Mouse (Mus musculus): Measurements from ENCODE around the gene Tmcc3.

Tmcc3 gene

DNA sequence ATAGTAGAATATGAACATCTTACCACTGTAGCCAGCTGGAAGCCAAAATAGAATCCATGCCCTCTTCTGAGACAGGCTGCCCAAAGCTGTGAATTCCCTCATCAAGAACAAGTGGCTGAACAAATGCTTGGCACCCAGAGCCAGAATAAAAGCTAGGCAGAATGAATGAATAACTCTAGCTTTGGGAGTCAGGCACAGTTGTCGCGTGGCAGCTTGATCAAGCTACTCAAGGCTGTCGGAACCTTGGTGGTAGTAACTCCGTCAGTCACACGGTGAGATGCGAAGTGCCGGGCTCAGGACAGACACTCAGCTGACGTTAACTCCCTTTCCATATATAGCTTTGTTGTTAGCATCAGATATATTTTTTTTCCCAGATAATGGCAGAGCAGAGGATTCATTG is 232.2 kb downstream of the Tmcc3 start:
- DNase-seq (ENCODE audit: extremely low spot score, low read depth, low spot score) = no peak

DNA sequence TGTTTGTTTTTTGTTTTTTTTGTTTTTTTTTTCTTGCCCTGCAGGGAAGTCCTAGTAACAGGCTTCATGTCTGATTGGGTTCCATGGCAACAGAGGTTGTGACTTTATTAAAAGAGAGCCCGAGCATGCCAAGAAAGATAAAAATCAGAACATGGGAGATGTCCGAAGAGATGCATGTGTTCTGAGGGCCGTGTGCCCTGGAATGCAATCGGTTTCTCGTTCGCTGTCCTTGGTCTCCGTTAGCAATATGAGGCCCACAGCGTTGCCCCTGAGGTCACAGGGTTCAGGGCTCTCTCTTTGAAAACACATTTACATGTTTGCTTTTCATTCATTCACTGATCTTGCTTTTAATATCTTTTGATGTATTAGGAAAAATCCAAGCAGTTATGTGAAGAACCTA is 233.1 kb downstream of the Tmcc3 start:
- no peak for DNase-seq (ENCODE audit: extremely low spot score, low read depth, low spot score)

DNA sequence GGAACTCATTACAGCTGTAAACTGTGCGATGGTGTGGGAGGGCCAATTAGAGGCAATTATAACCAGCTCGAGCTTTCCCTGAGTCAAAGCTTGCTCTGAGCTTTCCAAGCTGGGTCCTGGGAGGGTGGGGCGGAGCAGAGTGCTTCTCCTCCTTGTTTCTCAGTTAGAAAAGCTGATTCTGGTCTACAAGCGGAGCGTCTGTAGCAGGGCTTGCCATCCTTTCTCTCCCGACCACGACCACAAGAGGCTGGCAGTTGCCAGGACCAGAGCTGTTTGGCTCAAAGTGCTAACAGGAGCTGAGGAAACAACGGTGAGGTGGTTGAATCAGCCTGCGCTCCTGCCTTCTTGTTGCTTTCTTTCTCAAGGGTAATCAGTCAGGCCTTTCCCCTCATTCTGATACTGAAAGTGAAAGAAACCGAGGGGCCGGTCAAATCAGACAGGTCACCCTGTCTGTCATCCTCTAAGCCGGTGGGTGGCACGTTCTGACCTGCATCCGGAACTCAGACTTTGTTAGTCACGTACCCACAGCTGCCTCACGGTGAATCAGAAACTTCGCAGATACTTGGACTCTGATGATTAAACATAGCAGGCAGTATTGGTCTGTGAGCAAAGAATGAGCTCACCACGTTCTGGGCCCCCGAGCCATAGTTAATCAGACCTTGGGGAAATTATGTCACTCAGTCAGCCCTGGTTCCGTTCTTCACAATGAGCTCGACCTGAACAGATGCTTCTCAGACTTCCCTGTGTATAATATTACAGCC is 233.7 kb downstream of the Tmcc3 start:
- DNase-seq (ENCODE audit: extremely low spot score, low read depth, low spot score) = no peak

DNA sequence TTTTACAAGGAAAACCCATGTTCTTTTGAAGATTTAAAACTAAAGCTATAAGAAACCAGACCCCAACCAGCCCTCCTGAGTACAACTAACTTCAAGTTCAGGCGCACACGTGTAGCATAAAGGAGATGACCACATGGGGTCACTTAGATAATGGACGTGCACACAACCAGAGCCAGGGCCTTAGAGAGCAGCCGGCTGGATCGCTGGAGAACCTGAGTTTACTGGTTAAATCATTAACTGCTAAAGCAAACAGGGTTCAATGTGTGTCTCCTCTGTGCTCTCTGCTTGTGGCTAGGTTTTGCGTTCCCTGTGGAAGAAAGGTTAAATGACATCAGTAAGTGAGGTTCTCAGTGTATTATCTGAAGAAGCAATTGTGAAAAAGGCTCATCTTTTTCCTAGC is 234.9 kb downstream of the Tmcc3 start:
- DNase-seq (ENCODE audit: extremely low spot score, low read depth, low spot score) = no peak

DNA sequence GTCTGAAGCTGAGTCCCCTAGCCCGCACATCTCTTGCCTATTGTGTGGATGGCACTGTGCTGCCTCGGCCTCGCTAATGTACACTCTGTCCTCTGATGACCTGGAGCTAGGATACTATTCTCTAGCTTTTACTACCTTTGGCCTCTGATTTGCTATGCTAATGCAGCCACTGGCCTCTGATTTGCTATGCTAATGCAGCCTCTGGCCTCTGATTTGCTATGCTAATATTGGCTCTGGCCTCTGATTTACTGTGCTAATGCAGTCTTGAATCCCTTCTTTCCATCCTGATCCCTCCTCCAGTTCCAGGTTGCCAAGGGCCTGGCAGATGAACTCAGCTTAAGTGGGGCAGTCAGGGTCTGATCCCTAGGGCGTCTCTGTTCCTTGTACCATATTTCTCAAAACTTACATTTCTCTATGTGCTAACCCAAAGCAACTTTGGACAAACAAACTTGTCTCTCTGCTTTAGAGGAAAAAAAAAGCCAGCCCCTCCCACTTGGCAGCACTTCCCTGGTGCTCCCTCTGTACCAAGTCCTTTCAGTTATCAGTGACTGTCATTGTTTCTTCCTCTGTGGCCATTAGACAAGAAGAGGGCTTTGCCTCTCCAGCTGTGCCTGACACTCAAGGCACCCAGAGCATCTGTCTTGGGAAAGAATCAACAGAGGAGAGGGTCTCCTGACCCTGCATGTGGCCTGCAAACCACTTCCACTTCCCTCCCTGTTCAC is 237.9 kb downstream of the Tmcc3 start:
- no peak for DNase-seq (ENCODE audit: extremely low spot score, low read depth, low spot score)

DNA sequence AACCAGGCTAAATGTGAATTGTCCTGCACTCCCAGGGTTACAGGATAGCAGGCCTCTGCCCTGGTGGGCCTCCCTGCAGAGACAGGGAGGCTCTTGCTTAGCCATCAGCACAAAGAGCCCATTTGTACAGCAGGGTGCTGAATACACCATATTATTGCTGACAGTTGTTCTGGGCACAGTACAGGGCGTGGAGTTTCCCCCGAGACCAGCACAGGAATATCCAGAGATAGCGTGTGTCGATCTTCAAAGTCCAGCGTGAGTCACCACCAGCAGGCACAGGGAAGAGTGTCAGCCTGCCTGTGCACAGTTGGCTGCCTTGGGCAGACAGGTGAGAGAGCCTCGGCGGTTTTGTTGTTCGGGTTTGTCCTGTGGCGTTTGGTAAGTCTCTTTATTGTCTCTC is 238.9 kb downstream of the Tmcc3 start:
- DNase-seq (ENCODE audit: extremely low spot score, low read depth, low spot score) = no peak

DNA sequence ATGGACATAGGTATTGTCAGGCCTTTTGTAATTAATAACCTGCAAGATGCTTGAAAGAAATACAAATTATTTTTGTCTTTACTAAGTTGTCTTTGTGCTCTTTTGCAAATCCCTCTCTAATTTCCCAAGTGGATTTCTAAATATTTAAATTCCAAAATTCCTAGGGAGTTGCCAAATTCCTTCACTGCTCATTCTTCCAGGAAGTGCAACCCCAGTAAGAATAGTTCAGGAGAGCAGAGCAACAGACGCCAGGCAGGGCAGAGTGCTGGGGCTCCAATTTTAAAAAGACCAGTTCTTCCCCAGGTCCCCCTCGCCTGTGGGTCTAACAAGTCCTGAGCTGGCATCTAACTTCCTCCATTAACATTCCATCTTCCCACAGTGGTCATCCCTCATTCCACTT is 239.3 kb downstream of the Tmcc3 start:
- no peak for DNase-seq (ENCODE audit: extremely low spot score, low read depth, low spot score)

DNA sequence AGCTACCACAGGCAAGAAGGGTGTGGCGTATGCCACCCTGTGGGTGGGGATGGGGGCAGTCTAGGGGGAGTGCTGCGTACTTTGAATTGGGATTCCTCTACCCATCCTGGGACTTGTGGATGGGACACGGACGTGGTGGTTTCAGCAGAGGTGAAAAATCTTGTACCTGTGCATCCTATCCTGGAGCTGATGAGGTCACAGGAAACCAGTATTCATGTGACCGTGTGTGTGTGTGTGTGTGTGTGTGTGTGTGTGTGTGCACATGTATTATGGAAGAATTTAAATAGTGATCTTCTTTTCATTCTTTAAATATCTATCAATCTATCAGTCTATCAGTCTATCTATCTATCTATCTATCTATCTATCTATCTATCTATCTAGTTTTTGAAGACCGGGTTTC is 239.8 kb downstream of the Tmcc3 start:
- no peak for DNase-seq (ENCODE audit: extremely low spot score, low read depth, low spot score)

DNA sequence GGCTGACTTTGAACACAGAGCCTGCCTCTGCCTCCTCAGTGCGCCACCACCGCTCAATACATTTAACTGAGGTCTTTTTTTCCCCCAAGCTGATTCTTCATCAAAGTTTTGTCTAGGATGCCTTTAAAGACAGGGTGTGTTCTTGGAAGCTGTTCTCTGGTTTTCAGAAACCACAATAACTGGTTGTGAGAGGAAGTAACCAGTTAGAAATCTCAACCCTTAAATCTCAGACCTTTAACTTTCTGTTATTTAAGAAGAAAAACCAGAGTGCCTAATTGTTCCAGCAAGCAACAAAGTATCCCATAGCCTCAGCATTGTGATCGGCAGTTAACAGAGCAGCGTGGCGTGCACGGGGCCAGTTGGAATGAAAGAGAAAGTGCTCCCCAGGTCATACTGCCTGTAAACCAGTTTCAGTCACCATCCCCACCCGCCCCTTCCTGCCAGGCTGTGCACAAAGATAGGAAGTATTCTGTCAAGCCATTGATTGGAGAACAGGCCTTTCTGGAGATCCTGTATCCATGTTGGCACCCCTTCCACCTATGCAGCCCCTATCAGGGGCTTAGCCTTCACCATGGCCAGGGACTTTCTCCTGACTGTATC is 240.3 kb downstream of the Tmcc3 start:
- no peak for DNase-seq (ENCODE audit: extremely low spot score, low read depth, low spot score)

DNA sequence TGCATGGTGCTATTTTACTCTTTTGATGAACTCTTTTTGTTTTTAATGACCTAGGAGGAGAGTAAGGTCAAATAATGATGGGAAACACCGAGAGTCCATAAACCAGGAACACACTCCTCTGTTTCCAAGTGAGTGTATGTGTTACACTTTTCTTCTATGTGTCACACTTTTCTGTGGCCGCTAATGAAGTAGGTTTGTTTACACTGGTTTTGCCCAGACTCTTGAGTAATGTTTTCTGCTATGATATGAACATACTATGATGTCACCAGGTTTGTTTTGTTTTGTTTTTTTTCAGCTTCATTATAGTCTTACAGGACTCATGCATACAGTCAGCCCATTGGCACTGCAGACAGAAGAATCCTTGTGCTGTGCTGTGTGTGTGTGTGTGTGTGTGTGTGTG is 243.6 kb downstream of the Tmcc3 start:
- DNase-seq (ENCODE audit: extremely low spot score, low read depth, low spot score) = no peak

DNA sequence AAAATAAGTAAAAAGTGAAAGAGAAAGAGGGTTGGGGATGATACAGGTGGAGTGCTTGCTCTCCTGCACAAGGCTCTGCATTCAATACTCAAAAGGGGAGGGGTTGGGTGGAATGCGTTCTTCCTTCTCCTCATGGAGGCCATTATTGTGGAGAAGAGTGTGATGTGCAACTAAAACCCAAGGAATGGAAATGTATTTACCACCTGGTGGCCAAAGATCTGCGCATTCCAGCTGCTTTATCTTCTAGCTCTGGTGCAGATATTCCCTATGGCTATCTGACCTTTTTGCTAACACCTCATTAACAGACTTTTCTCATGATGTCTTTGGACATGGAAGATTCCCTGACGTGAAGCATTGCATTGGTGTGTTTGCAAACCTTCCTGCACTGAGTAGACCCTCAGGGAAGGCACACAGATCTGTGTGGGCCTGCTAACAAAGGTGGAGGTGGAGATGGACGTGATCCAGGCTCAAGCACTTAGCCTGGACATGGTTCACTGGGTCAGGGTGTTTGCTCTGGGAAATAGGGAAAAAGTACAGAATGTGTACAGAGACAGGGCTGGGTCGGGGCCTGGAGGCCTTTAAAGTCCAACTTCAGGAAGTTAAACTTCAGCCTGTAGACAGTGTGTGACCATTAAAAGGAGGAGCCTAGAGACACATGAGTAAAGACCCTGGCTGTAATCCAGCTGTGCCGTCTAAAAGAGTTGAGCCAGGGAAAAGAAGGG is 245.8 kb downstream of the Tmcc3 start:
- no peak for DNase-seq (ENCODE audit: extremely low spot score, low read depth, low spot score)

DNA sequence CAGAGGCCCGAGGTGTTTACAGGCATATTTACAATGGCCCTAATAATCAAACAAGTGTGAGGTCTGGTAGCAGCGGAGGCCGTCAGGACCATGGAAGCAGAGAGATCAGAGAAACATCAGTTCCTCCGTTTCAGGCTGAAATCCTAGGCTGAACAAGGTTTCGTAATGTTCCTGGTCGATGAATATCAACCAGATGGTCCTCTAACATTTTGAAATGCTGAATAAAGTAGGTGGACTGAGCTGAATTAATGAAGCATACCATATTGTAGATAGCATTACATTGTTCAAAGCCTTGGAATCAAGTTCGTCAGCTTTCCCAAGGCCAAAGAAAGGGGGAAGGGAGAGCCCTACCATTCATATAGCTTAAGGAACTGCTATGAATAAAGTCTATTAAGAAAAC is 247.1 kb downstream of the Tmcc3 start:
- DNase-seq (ENCODE audit: extremely low spot score, low read depth, low spot score) = no peak

DNA sequence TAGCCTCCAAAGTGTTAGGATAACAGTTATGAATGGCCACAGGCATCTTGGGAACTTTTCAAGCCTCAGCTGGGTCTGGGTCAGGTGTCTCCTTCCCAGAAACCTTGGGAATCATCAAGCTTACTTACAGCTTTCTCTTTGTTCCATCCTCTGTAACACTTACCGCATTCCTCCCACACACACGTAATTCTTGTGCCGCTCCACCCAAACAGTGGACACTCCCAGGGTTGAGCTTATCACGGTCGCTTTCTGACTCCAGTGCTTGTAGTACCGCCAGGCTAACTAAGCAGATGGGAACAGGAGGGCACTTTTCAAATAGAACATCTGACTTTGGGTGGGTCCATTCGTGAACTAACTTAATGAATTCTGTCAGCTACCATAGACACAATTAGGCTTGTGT is 249.6 kb downstream of the Tmcc3 start:
- no peak for DNase-seq (ENCODE audit: extremely low spot score, low read depth, low spot score)

DNA sequence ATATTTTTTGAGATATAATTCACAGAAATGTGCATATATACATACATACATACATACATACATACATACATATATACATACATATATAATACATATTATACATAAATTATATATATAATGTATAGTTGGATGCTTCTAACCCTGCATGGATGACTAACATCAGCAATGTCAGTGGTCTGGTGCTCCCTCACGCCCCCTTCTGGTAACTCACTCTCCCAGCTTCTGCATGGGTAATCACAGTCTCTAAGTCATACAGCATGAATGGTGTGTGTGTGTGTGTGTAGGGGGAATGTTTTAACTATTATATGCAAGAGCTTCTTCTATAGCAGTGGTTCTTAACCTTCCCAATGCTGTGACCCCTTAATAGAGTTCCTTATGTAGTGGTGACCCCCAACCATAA is 250.4 kb downstream of the Tmcc3 start:
- no peak for DNase-seq (ENCODE audit: extremely low spot score, low read depth, low spot score)

DNA sequence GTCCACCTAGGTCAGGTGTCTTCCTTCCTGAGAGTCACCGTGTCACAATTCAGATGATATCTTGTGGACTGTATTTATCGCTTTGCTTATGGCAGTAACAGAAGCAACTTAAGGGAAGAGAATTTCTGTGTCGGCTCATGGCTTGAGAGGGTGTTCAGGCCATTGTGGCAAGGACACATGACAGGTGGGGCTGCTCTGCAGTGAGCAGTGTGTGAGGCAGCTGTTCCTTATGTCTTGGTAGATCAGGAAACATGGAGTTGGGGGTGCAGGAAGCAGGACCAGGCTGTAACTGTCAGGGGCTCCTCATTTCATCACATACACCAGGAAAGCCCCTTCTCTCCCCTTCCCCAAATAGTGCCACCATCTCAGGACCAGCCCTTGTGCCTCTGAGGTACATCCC is 251.2 kb downstream of the Tmcc3 start:
- no peak for DNase-seq (ENCODE audit: extremely low spot score, low read depth, low spot score)

DNA sequence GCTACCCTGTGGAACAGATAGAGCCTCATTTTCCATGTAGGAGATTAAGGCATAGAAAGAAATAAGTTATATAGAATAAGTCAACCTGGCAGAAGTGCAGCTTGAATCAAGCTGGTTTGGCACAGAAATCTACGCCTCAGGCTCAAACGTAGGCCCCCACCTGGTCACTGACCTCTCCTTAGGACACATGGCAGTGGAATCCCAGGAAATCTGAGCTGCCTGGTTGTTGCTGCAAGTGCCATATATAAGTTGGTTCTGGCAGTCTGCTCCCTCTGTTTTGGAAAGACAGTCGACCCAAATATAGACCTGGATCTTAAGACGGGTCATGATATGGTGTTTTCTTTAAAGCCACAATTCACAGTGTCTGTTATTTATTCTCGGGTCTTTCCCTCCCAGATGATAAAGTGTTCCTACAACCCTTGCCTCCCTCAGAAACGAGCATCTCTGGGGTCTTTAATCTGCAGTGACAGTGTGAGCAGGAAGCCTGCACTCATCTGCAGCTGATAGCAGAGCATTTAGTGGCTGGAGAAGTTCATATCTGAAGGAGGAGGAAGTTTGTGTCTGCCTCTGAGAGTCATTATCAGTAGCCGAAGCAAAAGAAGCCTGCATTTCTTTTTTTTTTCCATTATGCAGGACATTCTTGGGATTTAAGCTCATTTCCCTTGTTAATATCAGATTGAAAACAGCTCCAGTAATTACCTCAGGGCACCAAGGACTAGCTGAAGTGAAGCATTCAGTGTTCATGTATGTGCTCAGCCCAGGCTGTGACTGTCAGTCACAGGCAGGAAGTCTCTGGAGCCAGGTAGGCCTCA is 253.9 kb downstream of the Tmcc3 start:
- DNase-seq (ENCODE audit: extremely low spot score, low read depth, low spot score) = no peak

DNA sequence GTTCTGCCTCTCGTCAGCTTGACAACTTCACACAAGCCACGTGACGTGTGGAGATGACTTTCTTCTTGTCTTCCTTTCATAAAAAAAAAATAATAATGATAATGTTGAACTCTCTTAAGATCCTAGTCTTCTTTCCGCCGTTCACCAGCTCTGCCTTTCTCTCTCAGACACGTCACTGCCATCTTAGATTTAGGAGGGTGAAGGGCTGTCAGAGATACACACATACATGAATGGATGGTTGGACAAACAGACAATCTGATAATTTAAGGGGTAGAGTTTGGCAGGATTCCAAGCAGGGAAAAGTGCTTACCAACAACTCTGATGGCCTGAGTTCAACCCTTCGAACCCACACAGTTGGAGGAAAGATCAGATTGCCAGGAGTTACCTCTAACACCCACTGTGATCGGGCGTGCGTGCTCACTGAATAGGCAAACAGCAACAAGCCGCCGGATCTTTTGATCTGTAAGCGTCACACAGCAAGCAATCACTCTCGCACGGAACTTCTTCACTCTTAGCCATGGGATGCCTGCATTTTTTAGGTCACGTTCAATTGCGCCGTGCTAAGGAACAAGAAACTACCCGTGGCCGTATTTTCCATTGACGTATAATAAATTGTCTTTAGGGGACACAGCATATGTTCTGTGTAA is 254.6 kb downstream of the Tmcc3 start:
- no peak for DNase-seq (ENCODE audit: extremely low spot score, low read depth, low spot score)

DNA sequence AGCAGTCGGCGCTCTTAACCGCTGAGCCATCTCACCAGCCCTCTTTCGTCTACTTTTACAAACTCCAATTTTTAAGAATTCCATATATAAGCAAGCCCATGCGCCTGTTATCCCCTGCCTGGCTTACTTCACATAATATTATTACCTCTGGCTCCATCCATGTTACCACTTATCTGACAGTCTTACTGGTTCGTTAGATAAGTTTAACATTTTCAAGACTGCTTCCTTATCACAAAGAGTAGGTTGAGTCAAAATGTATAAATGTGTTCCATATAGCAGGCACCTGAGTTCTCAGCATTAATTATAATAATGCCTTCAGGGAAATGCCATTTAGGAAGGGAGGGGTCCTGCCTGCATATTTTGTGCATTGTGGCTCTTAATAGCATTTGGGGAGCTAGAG is 255.5 kb downstream of the Tmcc3 start:
- no peak for DNase-seq (ENCODE audit: extremely low spot score, low read depth, low spot score)

DNA sequence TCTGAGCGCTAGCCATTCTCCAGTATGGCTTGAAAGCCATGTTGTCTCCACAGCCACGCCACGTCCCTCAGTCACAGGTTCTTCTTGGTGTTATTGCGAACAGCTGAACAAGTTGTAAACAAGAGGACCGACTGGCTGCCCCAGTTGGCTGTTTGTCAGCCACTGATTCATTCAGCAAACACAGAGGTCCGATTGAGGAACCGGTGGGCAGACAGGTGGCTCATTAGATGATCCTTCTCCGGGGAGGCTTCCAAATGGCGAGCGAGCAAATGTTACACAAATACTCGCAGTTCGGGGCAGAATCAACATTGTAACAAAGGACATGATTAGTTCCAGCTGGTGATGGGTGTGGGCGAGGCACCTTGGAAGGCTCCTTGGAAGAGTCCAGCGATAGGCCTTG is 256.2 kb downstream of the Tmcc3 start:
- no peak for DNase-seq (ENCODE audit: extremely low spot score, low read depth, low spot score)

DNA sequence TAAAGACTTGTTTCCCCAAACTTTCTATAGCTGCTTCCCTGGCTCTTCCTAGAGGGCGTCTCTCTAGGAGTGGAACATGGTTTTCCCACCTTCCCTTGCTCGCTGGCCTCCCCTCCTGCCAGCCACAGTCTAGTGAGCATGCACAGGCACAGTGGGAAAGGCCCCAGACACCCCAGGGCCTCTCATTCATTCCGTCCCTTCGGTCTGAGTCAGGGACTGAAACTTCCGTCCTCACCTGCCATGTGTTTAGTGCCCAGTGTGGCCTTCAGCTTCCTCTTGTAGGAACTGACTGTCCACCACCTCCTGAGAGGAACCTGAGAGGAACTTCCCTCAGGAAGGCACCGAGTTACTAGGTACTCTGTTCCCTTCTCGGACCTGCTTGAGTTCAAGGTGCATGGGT is 257.1 kb downstream of the Tmcc3 start:
- no peak for DNase-seq (ENCODE audit: extremely low spot score, low read depth, low spot score)
